Mouse (Mus musculus): ENCODE data around the gene Rimbp2. TPM values are rescaled to one million over a fixed set of nuclear protein-coding genes. Genes with fewer than 3 reads are reported as not detected.

The Rimbp2 gene
- total RNA-seq, 1 experiment: 1.2 TPM

- Histone ChIP-seq H3K9me3 (ENCODE audit: control insufficient read depth, insufficient read depth, low read depth, low read length) (no peaks in the 10 kb centered on the region), H3K27ac (ENCODE audit: insufficient read depth, low read depth, low read length, poor library complexity, severe bottlenecking) (no peak overlapping the region), H3K4me1 (ENCODE audit: control insufficient read depth in 2 of 2, insufficient read depth in 2 of 2, low read length in 2 of 2, poor library complexity in 1 of 2) (peaks cover 0 to 3% of the 10 kb centered on the region in 2 experiments; a peak in 2 of 4 replicates), H3K4me3 (ENCODE audit: insufficient read depth in 1 of 2, low read depth in 1 of 2, low read length in 2 of 2, poor library complexity in 1 of 2, severe bottlenecking in 1 of 2) (no peak overlapping the region), H3K36me3 (ENCODE audit: control insufficient read depth, insufficient read depth, low read length, poor library complexity, severe bottlenecking) (no peaks in the 10 kb centered on the region), H3K9ac (ENCODE audit: insufficient read depth, low read depth, low read length, poor library complexity, severe bottlenecking) (no peak overlapping the region)
- in situ Hi-C loops (cut with MboI; ENCODE audit: low sequenced_read_pairs in 2 of 2, unreplicated experiment in 2 of 2): no loop called here
- TF ChIP-seq ZNF384 (IDR thresholded peaks at IDR 0.05; ENCODE audit: low read depth, low read length) (no peak), CHD2 (IDR thresholded peaks at IDR 0.05; ENCODE audit: low read depth, low read length) (no peak), HCFC1 (IDR thresholded peaks at IDR 0.05; ENCODE audit: borderline replicate concordance, insufficient read depth, low read length) (no peak), MAFK (IDR thresholded peaks at IDR 0.05; ENCODE audit: insufficient read depth, low read depth, low read length) (no peak), ZC3H11A (IDR thresholded peaks at IDR 0.05; ENCODE audit: borderline replicate concordance, low read depth, low read length) (no peak)
- DNase-seq (ENCODE audit: low read depth, low spot score): peak; percentile 54
Observed at GRCm38 (mm10) chr5:128710596-128710995, 242.7 kb downstream of the Rimbp2 start.

GRCm38 (mm10) chr5:128708929-128709328, 244.4 kb downstream of the Rimbp2 start:
- no peak for DNase-seq (ENCODE audit: low read depth, low spot score)
- TF ChIP-seq HCFC1 (IDR thresholded peaks at IDR 0.05; ENCODE audit: borderline replicate concordance, insufficient read depth, low read length) (no peak), ZNF384 (IDR thresholded peaks at IDR 0.05; ENCODE audit: low read depth, low read length) (no peak), MAFK (IDR thresholded peaks at IDR 0.05; ENCODE audit: insufficient read depth, low read depth, low read length) (no peak), CHD2 (IDR thresholded peaks at IDR 0.05; ENCODE audit: low read depth, low read length) (no peak), ZC3H11A (IDR thresholded peaks at IDR 0.05; ENCODE audit: borderline replicate concordance, low read depth, low read length) (no peak)
- Histone ChIP-seq H3K9me3 (ENCODE audit: control insufficient read depth, insufficient read depth, low read depth, low read length) (no peaks in the 10 kb centered on the region), H3K9ac (ENCODE audit: insufficient read depth, low read depth, low read length, poor library complexity, severe bottlenecking) (no peak overlapping the region), H3K36me3 (ENCODE audit: control insufficient read depth, insufficient read depth, low read length, poor library complexity, severe bottlenecking) (no peaks in the 10 kb centered on the region), H3K4me3 (ENCODE audit: insufficient read depth in 1 of 2, low read depth in 1 of 2, low read length in 2 of 2, poor library complexity in 1 of 2, severe bottlenecking in 1 of 2) (no peak overlapping the region), H3K27ac (ENCODE audit: insufficient read depth, low read depth, low read length, poor library complexity, severe bottlenecking) (no peak overlapping the region), H3K4me1 (ENCODE audit: control insufficient read depth in 2 of 2, insufficient read depth in 2 of 2, low read length in 2 of 2, poor library complexity in 1 of 2) (peaks cover 0 to 3% of the 10 kb centered on the region in 2 experiments; a peak in 2 of 4 replicates)
- in situ Hi-C loops (cut with MboI; ENCODE audit: low sequenced_read_pairs in 2 of 2, unreplicated experiment in 2 of 2): no loop called here

Other genes starting within 250 kb of the Rimbp2 start
- 6.8 and 9.4 TPM in 2 replicates for gene Stx2, start 55.1 kb upstream of the Rimbp2 start, total RNA-seq (2012; rRNA removed)
- gene Ran, start 66.6 kb upstream of the Rimbp2 start, total RNA-seq (2012; rRNA removed): 642 and 877 TPM in 2 replicates
- 1.1 and 2.8 TPM in 2 replicates for gene Adgrd1, start 143.3 kb upstream of the Rimbp2 start, total RNA-seq (2012; rRNA removed)

All from ES-E14 (cell line).